Mouse (Mus musculus) A20 (cell line): ENCODE results near the gene Erich4.

Source experiments
- DNase-seq: peaks from one replicate; pipeline ENCODE4 v3.0.0-alpha.2; 2011; ENCODE audit warnings: low read depth, low spot score

The Erich4 gene

DNA sequence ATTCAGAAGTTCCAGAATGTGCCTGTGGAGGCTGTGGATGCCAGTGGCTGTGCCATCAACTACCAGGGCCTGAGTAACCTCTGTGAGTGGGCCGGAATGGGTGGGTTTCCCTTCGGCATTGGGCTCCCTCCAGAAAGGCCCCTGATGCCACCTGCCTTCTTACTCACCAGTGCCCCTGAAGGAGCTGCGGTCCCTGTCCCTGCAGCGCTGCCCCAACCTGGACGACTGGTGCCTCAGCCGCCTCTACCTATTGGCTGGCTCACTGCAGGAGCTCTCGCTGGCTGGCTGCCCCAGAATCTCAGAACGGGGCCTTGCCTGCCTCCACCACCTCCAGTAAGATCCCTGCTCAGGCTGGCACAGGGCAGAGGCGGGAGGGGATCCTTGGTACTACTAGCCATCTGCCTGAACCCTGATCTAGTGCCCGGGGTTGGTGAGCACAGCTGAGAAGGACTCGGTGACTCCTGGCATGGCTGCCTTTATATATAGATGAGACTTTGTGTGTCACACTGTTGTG is 8.2 kb upstream of the Erich4 start:
- no peak for DNase-seq

DNA sequence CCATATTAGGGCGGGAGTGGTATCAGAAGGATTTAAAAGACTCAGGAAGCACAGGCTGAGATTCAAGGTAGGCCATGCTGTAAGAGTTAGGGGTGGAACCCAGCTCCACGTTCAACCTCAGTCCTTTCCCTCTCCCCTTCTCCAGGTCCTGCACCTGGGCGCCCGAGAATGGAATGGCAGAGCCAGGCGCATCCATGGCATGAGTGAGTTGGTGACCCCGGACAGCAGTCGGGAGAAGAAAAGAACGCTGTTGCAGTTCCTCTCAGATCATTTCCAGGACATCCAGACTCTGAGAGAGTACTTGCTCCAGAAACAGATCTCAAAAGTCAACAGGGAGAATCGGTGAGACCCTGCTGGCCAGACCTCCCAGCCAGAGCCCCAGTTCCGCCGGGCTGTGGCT is 5.1 kb upstream of the Erich4 start:
- no peak for DNase-seq

DNA sequence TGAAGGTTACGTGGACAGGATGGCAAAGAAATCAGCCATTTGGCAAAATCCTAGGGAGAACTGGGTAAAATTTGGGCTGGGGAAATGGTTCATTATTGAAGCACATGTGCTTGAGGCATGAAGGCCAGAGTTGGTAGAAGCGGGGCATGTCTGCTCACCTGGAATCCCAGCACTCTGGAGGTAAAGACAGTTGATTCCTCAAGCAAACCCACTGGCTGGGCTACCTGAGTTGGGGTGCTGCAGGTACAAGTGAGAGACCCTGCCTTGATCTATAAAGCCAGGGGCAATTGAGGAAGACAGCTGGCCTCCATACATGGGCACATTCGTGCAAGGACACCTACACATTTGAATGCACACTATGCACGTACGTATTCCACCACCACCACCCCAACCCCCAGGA is 4.4 kb upstream of the Erich4 start:
- DNase-seq: no peak

DNA sequence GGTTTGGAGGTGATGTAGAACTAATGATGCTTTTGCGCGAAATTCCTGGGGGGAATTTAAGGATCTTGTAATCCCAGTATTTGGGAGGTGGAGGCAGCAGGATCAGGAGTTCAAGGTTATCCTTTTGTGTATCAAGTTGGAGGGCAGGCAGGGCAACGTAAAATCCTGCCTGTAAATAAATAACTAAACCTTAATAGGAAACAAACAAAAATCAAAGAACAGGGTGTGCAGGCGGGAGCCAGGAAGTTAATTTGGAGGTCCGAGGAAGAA is 4.0 kb upstream of the Erich4 start:
- no peak for DNase-seq

GRCm38 (mm10) chr7:25618865-25619721 is 3.4 kb upstream of the Erich4 start, which contains the start of gene Dmac2:
Gene Dmac2, plus strand, starts transcription at chr7:25619414.
- peak; percentile 97 for DNase-seq

DNA sequence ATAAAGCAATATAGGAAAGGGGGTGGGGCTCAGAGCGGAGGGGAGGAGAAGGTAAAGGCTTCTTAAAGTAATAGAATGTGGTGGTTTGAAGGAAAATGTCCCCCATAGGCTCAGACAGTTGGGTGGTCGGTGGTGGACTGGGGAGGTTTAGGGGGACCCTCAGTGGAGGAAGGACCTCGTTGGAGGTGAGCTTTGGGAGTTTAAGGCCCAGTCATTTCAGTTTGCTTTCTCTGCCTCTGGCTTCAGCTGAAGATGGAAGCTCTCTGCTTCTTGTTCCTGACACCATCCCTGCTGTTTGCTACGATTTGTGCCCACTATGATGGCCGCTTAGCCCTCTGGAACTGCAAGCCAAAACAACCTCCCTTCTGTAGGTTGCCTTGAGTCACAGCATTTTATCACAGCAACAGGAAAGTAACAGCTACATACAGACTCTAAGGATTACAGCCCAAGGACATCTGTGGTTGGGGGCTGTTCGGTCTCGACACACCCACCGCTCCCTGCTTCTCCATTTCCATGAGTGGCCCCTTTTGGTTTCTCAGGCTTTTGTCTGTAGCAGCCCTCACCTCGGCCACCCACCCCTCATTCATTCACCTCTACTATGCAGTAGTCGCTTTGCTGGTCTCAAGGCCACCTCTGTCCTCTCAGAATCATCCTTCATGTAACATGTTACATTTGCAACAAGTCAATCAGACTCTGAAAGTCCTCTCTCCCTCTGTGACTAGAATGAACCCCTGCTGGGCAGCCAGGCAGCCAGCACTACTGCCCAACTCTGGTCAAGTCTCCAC is 1.9 kb upstream of the Erich4 start:
- DNase-seq: no peak

- DNase-seq: no peak
These were observed 624 bp downstream of the Erich4 start for GRCm38 (mm10) chr7:25614831-25615705.

- no peak for DNase-seq
These were observed 1.6 kb downstream of the Erich4 start for GRCm38 (mm10) chr7:25614086-25614485.

GRCm38 (mm10) chr7:25611501-25611900 is 4.2 kb downstream of the Erich4 start:
- DNase-seq: no peak

DNA sequence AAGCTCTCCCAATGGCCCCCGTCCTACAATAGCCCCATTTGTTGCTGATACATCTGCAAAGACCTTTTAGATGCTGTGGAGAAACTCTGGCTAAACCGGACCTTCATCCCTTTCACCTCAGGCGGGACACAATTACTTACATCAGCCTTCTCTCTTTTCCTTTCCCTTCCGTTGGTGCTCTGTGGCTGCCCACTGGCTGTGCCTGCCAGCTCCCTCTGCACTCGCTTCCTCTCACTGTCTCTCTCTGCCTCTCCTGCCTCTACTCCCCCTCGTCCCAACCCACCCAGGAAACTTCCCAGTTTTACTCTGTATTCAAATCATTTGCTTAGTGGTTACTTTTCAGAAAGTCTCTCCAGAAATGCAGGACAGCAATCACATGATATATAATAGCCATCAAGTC is 5.6 kb downstream of the Erich4 start:
- DNase-seq: no peak

DNA sequence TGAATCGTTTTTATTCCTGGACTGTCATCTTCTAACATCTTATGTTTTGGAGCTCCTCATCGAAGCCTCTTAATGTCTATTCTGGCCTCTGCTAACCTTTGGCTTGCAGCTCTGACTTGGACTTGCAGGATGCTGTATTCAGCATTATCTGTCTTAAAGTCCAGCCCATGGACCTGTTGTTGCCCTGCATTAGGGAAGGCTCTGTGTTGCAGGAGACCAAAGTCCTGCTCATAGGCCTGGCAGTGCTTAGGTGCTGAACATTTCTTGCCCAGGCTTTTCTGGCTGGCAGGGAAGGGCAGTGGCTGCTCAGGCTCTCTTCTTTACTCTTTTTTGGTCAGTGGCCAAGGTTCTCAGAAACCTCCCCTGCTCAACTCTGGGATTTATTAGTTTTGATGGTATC is 8.5 kb downstream of the Erich4 start:
- DNase-seq: no peak

- DNase-seq: peak; percentile 57
These were observed 9.0 kb downstream of the Erich4 start for GRCm38 (mm10) chr7:25606625-25607063.

DNA sequence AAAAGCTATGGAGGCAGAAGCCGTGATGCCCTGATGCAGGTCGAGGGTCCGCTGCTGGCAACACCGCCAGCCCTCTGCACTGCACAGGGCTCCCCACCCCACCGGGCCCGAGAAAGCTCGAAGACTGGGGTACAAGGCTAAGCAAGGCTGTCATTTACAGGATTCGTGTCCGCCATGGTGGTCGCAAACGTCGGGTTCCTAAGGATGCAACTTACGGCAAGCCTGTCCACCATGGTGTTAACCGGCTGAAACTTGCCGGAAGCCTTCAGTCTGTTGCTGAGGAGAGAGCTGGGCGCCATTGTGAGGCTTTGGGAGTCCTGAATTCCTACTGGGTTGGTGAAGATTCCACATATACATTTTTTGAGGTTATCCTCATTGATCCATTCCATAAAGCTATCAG is 14.3 kb downstream of the Erich4 start:
- no peak for DNase-seq

- no peak for DNase-seq
These were observed 15.0 kb downstream of the Erich4 start for GRCm38 (mm10) chr7:25600666-25601065.

DNA sequence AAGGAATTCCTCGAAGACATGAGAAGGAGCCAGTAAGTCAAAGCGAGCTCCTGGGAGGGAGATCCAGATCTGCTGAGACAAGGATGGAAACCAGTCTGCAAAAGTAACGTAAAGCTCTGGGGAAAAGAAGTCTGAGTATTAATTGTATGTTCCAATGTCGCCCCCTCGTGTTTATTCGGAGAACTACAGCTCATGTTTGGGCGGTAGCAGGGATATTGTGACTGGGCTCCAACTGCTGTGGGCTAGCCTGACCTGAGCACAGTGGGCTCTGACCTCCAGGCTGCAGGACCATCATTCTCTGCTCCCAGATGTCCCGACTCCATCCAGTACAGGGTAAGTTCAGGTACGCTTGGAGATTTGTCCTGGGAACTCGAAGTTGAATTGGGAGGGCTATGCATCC is 16.0 kb downstream of the Erich4 start:
- DNase-seq: peak; percentile 75

DNA sequence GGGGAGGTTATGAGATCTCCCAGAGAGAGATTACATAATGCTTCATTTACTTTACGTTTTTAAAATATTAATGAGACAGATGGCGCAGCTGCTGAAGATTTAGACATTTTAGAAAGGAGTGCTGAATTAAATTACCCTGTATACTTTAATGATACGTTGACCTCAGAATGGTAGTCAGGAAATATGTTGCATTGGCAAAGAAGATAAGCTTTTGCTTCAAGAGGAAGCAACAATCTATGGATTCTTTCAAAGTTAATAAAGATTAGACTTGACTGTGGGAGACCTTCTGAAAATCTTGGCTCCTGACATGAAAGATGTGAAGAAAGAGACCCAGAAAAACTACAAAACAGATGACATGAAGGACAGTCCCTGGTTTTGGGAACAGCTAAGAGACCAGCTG is 21.8 kb downstream of the Erich4 start:
- no peak for DNase-seq

- no peak for DNase-seq
These were observed 24.5 kb downstream of the Erich4 start for GRCm38 (mm10) chr7:25591226-25591625.

- peak; percentile 62 for DNase-seq
These were observed 30.1 kb downstream of the Erich4 start for GRCm38 (mm10) chr7:25585351-25586204.

GRCm38 (mm10) chr7:25584651-25585050 is 31.0 kb downstream of the Erich4 start:
- DNase-seq: no peak

GRCm38 (mm10) chr7:25582301-25582810 is 33.3 kb downstream of the Erich4 start:
- DNase-seq: no peak

GRCm38 (mm10) chr7:25579441-25579840 is 36.3 kb downstream of the Erich4 start:
- DNase-seq: no peak
